Mouse (Mus musculus) limb, embryonic 12.5 days (tissue): ENCODE measurements at regions not wholly inside any gene's neighbourhood (a gene's known extent, or its start where the extent isn't known, plus 50 kb on each side); places are given as distances from the start of the nearest gene placed in this dataset.

Experiments used
- ATAC-seq: fragments of 200-750 bp; cut with Nextera tagmentation; 2 replicates; pipeline ENCODE4 v1.8.0; 2017; ENCODE audit warnings: low read depth, moderate TSS enrichment; ENCODE audit not compliant: insufficient number of reproducible peaks, insufficient read depth, low FRiP score, low TSS enrichment
- H3K27ac ChIP-seq: fragments of 300-500 bp; sonication (generic); 2 replicates; pipeline ENCODE4 v1.5.1; 2016; ENCODE audit warnings: mild to moderate bottlenecking, moderate library complexity
- H3K27me3 ChIP-seq: fragments of 300-500 bp; sonication (generic); 2 replicates; pipeline ENCODE4 v1.6.1; 2016; ENCODE audit warnings: mild to moderate bottlenecking, moderate library complexity
- H3K36me3 ChIP-seq: fragments of 300-500 bp; sonication (generic); 2 replicates; pipeline ENCODE4 v1.6.1; 2016; ENCODE audit warnings: mild to moderate bottlenecking, moderate library complexity
- H3K4me1 ChIP-seq: fragments of 300-500 bp; sonication (generic); replicated peaks from 2 replicates; pipeline ENCODE4 v1.6.1; 2016
- H3K4me2 ChIP-seq: fragments of 300-500 bp; sonication (generic); 2 replicates; pipeline ENCODE4 v1.6.1; 2016; ENCODE audit warnings: mild to moderate bottlenecking, moderate library complexity
- H3K4me3 ChIP-seq: fragments of 300-500 bp; sonication (generic); replicated peaks from 2 replicates; pipeline ENCODE4 v1.5.1; 2016; ENCODE audit warnings: mild to moderate bottlenecking
- H3K9ac ChIP-seq: fragments of 300-500 bp; sonication (generic); replicated peaks from 2 replicates; pipeline ENCODE4 v1.6.1; 2016; ENCODE audit warnings: mild to moderate bottlenecking, moderate library complexity
- H3K9me3 ChIP-seq: fragments of 300-500 bp; sonication (generic); 2 replicates; pipeline ENCODE4 v1.6.1; 2016; ENCODE audit warnings: mild to moderate bottlenecking, moderate library complexity
- WGBS: fragments of 180-500 bp; shearing (Covaris S2); methylation state at CpG from one replicate; pipeline ENCODE4 v1.1.7; 2016; 5-methylcytosine and 5-hydroxymethylcytosine counted together

- Histone ChIP-seq H3K4me1 (no peaks in the 10 kb centered on the region), H3K4me3 (no peak overlapping the region), H3K36me3 (no peaks in the 10 kb centered on the region), H3K27me3 (no peaks in the 10 kb centered on the region), H3K9me3 (0 out of 2 replicates have a peak, but pooled peaks cover 4% of the 10 kb centered on the region), H3K9ac (no peak overlapping the region), H3K27ac (no peak overlapping the region), H3K4me2 (no peak overlapping the region)
- 87% methylated on average over 5 of the region's 5 CpGs for WGBS
- ATAC-seq = no peak
These were observed 156.9 kb downstream of the Rps29 start for GRCm38 (mm10) chr12:69002106-69002505.

- no peak overlapping the region for H3K27ac ChIP-seq
- H3K4me3 ChIP-seq = no peak overlapping the region
- no peak overlapping the region for H3K4me2 ChIP-seq
- 71% methylated on average over 6 of the region's 6 CpGs for WGBS
- H3K9ac ChIP-seq = no peak overlapping the region
- ATAC-seq = no peak
- H3K4me1 ChIP-seq = no peaks in the 10 kb centered on the region
- no peaks in the 10 kb centered on the region for H3K36me3 ChIP-seq
- H3K27me3 ChIP-seq = no peaks in the 10 kb centered on the region
- H3K9me3 ChIP-seq = 0 out of 2 replicates have a peak, but pooled peaks cover 4% of the 10 kb centered on the region
These were observed 161.7 kb downstream of the Rps29 start for GRCm38 (mm10) chr12:68997259-68997658.

- Histone ChIP-seq H3K4me1 (no peaks in the 10 kb centered on the region), H3K27me3 (no peaks in the 10 kb centered on the region), H3K9me3 (0 out of 2 replicates have a peak, but pooled peaks cover 4% of the 10 kb centered on the region), H3K4me3 (no peak overlapping the region), H3K36me3 (no peaks in the 10 kb centered on the region), H3K4me2 (no peak overlapping the region), H3K9ac (no peak overlapping the region), H3K27ac (no peak overlapping the region)
- 64% methylated on average over 12 of the region's 12 CpGs for WGBS
- ATAC-seq = no peak
These were observed 162.2 kb downstream of the Rps29 start for GRCm38 (mm10) chr12:68996740-68997139.

GRCm38 (mm10) chr12:68980640-68981039 lies 178.3 kb downstream of the Rps29 start:
- ATAC-seq = no peak
- WGBS = 88% methylated on average over 4 of the region's 4 CpGs

DNA sequence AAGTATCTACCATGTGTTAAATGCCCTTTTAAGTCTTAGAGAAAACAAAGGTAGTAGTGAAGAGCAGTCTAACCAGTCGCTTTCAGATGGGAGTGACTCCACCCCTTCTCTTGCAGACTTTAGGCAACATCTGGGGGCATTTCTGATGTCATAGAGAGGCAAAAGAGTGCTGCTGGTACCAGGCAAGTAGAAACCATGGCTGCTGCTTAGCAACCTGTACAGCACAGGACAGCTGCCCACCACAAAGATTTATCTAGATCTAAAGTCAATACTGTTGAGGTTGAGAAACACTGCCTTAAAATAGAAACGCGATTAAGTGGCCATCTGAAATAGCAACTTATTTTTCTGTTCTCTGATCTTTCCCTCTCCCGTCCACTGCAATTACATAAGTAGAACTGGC lies 178.8 kb downstream of the Rps29 start:
- Histone ChIP-seq H3K4me2 (no peak overlapping the region), H3K4me1 (no peaks in the 10 kb centered on the region), H3K27me3 (no peaks in the 10 kb centered on the region), H3K36me3 (no peaks in the 10 kb centered on the region), H3K27ac (no peak overlapping the region), H3K9me3 (no peaks in the 10 kb centered on the region), H3K9ac (no peak overlapping the region), H3K4me3 (no peak overlapping the region)
- ATAC-seq = no peak
- 72% methylated on average over 4 of the region's 4 CpGs for WGBS

More at GRCm38 (mm10) chr12:68980640-68981039, 178.3 kb downstream of the Rps29 start:
- Histone ChIP-seq H3K36me3 (no peaks in the 10 kb centered on the region), H3K4me3 (no peak overlapping the region), H3K27ac (no peak overlapping the region), H3K27me3 (no peaks in the 10 kb centered on the region), H3K4me1 (no peaks in the 10 kb centered on the region), H3K9me3 (no peaks in the 10 kb centered on the region), H3K4me2 (no peak overlapping the region), H3K9ac (no peak overlapping the region)

DNA sequence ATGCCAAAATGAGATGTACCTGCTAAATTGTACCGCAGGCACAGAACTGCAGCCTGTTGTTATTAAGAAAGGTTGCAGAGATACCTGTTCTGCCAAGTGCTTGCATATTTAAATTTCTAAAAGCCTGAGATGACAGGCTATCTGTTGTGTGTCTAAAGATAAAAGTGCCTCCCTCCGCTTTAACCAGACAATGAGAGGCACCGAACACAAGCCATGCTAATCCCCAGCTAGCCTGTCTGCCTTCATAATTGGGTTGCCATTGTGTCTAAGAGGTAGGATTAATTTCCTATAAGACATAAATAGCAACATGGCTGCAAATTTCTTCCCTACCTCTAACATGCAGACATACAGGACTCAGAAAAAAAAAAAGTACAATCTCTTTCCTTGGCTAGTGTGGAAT lies 179.8 kb downstream of the Rps29 start:
- 87% methylated on average over 3 of the region's 3 CpGs for WGBS
- H3K9me3 ChIP-seq = no peaks in the 10 kb centered on the region
- no peak overlapping the region for H3K4me3 ChIP-seq
- ATAC-seq = no peak
- H3K27me3 ChIP-seq = no peaks in the 10 kb centered on the region
- H3K4me2 ChIP-seq = no peak overlapping the region
- no peak overlapping the region for H3K9ac ChIP-seq
- H3K4me1 ChIP-seq = no peaks in the 10 kb centered on the region
- no peaks in the 10 kb centered on the region for H3K36me3 ChIP-seq
- no peak overlapping the region for H3K27ac ChIP-seq

DNA sequence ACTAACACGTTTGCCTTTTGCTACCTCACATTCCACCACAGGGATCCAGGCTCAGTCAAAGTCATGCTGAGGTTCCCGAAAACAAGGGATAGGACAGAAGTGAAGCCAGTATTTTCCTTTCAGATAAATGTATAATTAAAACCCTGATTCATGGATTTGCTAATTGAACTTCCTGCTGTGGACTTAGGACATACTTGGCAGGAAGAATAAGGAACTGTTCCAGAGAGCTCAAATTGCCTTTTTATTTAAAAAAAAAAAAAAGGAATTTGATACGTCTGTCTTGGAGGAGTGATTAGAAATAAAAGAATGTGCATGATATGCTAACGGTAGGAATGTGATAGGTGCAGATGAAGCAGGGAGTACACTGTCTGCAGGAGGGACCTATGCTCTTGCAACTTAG lies 181.7 kb downstream of the Rps29 start:
- Histone ChIP-seq H3K4me1 (no peaks in the 10 kb centered on the region), H3K4me2 (no peak overlapping the region), H3K36me3 (no peaks in the 10 kb centered on the region), H3K4me3 (no peak overlapping the region), H3K9ac (no peak overlapping the region), H3K27ac (no peak overlapping the region), H3K9me3 (no peaks in the 10 kb centered on the region), H3K27me3 (no peaks in the 10 kb centered on the region)
- 72% methylated on average over 4 of the region's 4 CpGs for WGBS
- ATAC-seq = no peak

DNA sequence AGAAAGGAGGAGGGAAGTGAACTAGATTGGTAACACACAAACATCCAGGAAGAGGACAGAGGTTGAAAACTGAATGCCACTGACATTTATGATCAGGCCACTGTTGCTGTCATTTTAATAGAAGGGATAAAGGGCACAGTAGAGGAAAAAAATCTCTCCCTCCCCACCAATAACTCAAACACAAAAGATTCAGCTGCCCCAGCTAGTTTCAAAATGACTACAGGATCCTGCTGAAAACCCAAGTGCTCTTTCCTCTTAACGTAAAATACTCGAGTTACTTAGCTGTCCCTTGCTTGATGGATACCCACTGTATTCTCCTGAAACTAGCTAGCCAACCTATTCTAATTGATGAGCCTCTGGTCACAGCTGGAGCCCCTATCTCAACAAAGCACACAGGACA lies 211.7 kb downstream of the Rps29 start:
- H3K9me3 ChIP-seq = no peaks in the 10 kb centered on the region
- no peak for ATAC-seq

DNA sequence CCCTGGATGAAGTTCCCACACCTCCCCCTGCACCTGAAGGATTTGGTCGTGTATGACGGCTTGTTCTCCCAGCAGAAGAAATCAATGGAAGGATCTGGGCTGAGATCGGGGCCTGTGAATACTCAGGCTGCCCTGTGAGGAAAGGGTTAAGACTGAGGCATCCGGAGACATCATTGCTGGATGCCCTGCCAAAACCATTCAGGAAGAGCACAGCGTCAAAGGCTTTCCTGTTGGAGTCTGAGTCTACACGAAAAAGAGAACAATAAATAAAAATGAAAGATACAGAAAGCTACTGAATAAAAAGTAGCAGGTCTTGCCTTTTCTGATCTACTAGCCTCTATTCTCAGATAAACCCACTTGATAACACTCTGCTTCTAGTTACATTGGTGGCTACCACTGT lies 248.4 kb downstream of the Rps29 start:
- Histone ChIP-seq H3K9me3 (no peaks in the 10 kb centered on the region), H3K9ac (no peak overlapping the region), H3K4me2 (no peak overlapping the region), H3K27me3 (no peaks in the 10 kb centered on the region), H3K4me1 (no peaks in the 10 kb centered on the region), H3K4me3 (no peak overlapping the region), H3K27ac (no peak overlapping the region), H3K36me3 (no peaks in the 10 kb centered on the region)
- WGBS = 46% methylated on average over 6 of the region's 6 CpGs
- ATAC-seq = no peak

More for the DNA sequence above, 211.7 kb downstream of the Rps29 start:
- Histone ChIP-seq H3K4me1 (peaks cover 4% of the 10 kb centered on the region; the same call in 1 of the 2 replicates), H3K4me2 (no peak overlapping the region), H3K9ac (no peak overlapping the region), H3K4me3 (no peak overlapping the region), H3K36me3 (no peaks in the 10 kb centered on the region), H3K27ac (no peak overlapping the region), H3K27me3 (no peaks in the 10 kb centered on the region)
- 77% methylated on average over 2 of the region's 2 CpGs for WGBS

DNA sequence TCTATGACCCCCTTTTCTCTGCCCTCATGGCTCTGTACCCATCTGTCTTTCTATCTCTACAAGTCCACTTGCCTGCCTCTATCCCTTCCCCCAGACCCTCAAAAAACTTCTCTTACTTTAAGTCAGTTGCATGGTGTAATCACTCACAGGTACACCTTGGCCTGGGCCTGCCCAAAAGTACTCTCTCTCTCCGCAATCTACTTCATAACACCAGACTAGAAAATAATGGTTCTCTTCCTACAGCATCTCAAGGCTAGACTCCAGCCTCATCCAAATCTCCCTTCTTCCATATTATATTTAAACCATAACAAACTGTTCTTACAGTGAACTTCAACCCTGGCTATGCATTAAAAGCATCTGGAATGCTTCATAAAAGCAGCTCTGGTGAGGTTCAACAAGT lies 254.2 kb downstream of the Rps29 start:
- peaks cover 8% of the 10 kb centered on the region for H3K4me1 ChIP-seq
- H3K27ac ChIP-seq = no peak overlapping the region
- no peak overlapping the region for H3K4me3 ChIP-seq
- no peak for ATAC-seq
- H3K36me3 ChIP-seq = no peaks in the 10 kb centered on the region
- no peaks in the 10 kb centered on the region for H3K27me3 ChIP-seq
- no peak overlapping the region for H3K9ac ChIP-seq
- H3K4me2 ChIP-seq = no peak overlapping the region
- WGBS = 75% methylated on average over 1 of the region's 1 CpGs
- H3K9me3 ChIP-seq = no peaks in the 10 kb centered on the region

GRCm38 (mm10) chr12:68889141-68889540 lies 269.8 kb downstream of the Rps29 start:
- Histone ChIP-seq H3K4me2 (no peak overlapping the region), H3K27ac (no peak overlapping the region), H3K4me3 (no peak overlapping the region), H3K36me3 (no peaks in the 10 kb centered on the region), H3K4me1 (0 out of 2 replicates have a peak, but pooled peaks cover 8% of the 10 kb centered on the region), H3K9ac (no peak overlapping the region), H3K27me3 (peaks cover 7% of the 10 kb centered on the region; the same call in 1 of the 2 replicates), H3K9me3 (no peaks in the 10 kb centered on the region)
- 24% methylated on average over 3 of the region's 3 CpGs for WGBS
- no peak for ATAC-seq

DNA sequence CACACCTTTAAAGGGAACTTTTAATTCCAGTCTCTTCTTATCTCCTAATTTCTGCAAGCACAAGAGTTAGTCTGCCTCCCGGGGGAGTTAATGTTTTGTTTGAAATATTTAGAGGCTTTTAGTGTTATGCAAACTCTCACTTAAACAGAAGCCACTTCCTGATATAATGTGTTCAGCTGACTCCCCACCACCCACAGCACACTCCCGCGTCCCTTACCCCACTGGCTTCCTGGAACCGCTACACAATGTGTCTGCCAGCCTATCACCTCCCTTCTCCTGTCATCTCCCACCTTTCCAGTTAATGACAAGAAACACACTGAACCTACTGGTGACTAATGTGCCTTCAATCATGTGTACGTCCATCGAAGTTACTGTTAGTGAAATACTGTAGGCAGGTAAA lies 276.5 kb downstream of the Rps29 start:
- Histone ChIP-seq H3K4me2 (no peak overlapping the region), H3K4me3 (no peak overlapping the region), H3K9ac (no peak overlapping the region), H3K36me3 (no peaks in the 10 kb centered on the region), H3K27ac (no peak overlapping the region), H3K4me1 (no peaks in the 10 kb centered on the region), H3K9me3 (no peaks in the 10 kb centered on the region), H3K27me3 (no peaks in the 10 kb centered on the region)
- 78% methylated on average over 6 of the region's 6 CpGs for WGBS
- no peak for ATAC-seq
